Mouse (Mus musculus) cortical plate, adult 2 months (tissue): ENCODE data around the gene Cant1.

Experiments used
- CTCF ChIP-seq: fragments of 200-500 bp; IDR thresholded peaks from 2 replicates; pipeline ENCODE4 v1.5.1; 2011; ENCODE audit warnings: mild to moderate bottlenecking, control low read depth, low read length; ENCODE audit not compliant: insufficient read depth; ENCODE audit errors: extremely low read depth
- POLR2A ChIP-seq: fragments of 200-500 bp; IDR thresholded peaks from 2 replicates; pipeline ENCODE4 v1.6.1; 2011; ENCODE audit warnings: mild to moderate bottlenecking, low read length, control low read depth; ENCODE audit not compliant: insufficient read depth; ENCODE audit errors: extremely low read depth

- TF ChIP-seq CTCF (peak; percentile 43), POLR2A (no peak)
These were observed 41.4 kb upstream of the Cant1 start for GRCm38 (mm10) chr11:118460280-118460679.
